Mouse (Mus musculus) left cerebral cortex, adult 6 months (tissue): ENCODE data around the gene Abcb1b. TPM values are rescaled to one million over a fixed set of nuclear protein-coding genes. Genes with fewer than 3 reads are reported as not detected.

Source experiments
- long read RNA-seq, 2 experiments: library from polyadenylated mRNA; unstranded; transcript quantifications; one replicate each; pipeline ENCODE4 v2.0.0; 2019 to 2020
- polyA plus RNA-seq: library from polyadenylated mRNA; unstranded; fragments of <200 nt; fragmentation: Nextera tagmentation; gene quantifications from 2 replicates; pipeline ENCODE4 v1.2.3, GENCODE M21; 2021

Gene Abcb1b
- 3.6 and 4.9 TPM in 2 replicates for polyA plus RNA-seq
- long read RNA-seq, experiment 1, full-length matches to known transcripts = 3 of 12 reads
- long read RNA-seq, experiment 1, partial matches to known transcripts = 7 of 12 reads
- long read RNA-seq, experiment 1, other reads (novel, unspliced or antisense) = 2 of 12 reads
- long read RNA-seq, experiment 2, partial matches to known transcripts = 9 of 10 reads
- long read RNA-seq, experiment 2, other reads (novel, unspliced or antisense) = 1 of 10 reads

GRCm38 (mm10) chr5:8797987-8798751, at the start of gene Abcb1b:
TSS of gene Abcb1b (plus strand) at chr5:8798147.

GRCm38 (mm10) chr5:8893300-8894103, 95.6 kb downstream of the Abcb1b start, which contains the start of gene Abcb4:
TSS of gene Abcb4 (plus strand) at chr5:8893717.

Other genes with a start within 250 kb of the Abcb1b start
- gene Rundc3b, start 175.2 kb upstream of the Abcb1b start, polyA plus RNA-seq = 5.9 and 42.3 TPM in 2 replicates
- gene Abcb1a, start 138.1 kb upstream of the Abcb1b start, polyA plus RNA-seq = 2.2 and 3.7 TPM in 2 replicates
- 0.85 and 1.6 TPM in 2 replicates for gene Abcb4, start 95.6 kb downstream of the Abcb1b start, polyA plus RNA-seq
- 17.3 and 20.9 TPM in 2 replicates for gene Crot, start 199.2 kb downstream of the Abcb1b start, polyA plus RNA-seq